Mouse (Mus musculus): Measurements from ENCODE around the gene Tmem254b. TPM values are rescaled to one million over a fixed set of nuclear protein-coding genes. Genes with fewer than 3 reads are reported as not detected.
"Not testable (repeated sequence)": the region's sequence is repeated elsewhere in the genome, so short reads cannot be mapped to it uniquely, and the experiment has no call there.

Gene Tmem254b
- polyA plus RNA-seq, 2 experiments, result 6.7 to 17.3 TPM

DNA sequence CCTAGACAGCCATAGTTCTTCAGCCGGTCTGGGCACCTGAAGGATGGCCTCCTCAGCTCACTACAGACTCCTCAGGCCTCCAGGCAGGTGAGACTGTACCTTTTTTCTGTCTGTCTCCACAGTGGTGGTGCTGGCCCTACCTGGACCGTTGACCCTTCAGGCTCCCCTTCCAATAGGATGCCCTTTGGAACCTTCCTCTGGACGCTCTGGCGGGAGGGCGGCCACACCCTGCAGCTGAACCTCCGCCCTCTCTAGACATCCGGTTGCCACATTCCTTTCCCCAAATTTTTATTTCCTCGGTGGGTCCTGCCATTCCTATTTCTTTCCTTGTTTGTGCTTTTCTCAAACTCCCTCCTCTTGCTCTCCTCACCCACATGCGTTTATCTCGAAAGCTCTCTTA, 25.2 kb downstream of the Tmem254b start:
- not testable (repeated sequence) for H3K36me3 ChIP-seq (replicated peaks; ENCODE audit: control insufficient read depth, insufficient read depth, low read depth); DNase-seq (ENCODE audit: low read depth in 3 of 3, low spot score in 3 of 3); H3K4me2 ChIP-seq (ENCODE audit: low read depth); H3K4me1 ChIP-seq (replicated peaks; ENCODE audit: control insufficient read depth in 2 of 2, insufficient read depth in 2 of 2, low read length in 1 of 2); H3K9me3 ChIP-seq (ENCODE audit: control insufficient read depth, low read length); H3K27ac ChIP-seq; H3K4me3 ChIP-seq (ENCODE audit: insufficient read depth in 1 of 2, low read depth in 2 of 2, low read length in 2 of 2); H3K9ac ChIP-seq (replicated peaks); ATAC-seq (ENCODE audit: insufficient read depth); H3K27me3 ChIP-seq (ENCODE audit: control insufficient read depth, insufficient read depth, low read length)
- WGBS (ENCODE audit: insufficient replicate concordance), result no CpG with 5 or more reads among the region's 10 CpGs

DNA sequence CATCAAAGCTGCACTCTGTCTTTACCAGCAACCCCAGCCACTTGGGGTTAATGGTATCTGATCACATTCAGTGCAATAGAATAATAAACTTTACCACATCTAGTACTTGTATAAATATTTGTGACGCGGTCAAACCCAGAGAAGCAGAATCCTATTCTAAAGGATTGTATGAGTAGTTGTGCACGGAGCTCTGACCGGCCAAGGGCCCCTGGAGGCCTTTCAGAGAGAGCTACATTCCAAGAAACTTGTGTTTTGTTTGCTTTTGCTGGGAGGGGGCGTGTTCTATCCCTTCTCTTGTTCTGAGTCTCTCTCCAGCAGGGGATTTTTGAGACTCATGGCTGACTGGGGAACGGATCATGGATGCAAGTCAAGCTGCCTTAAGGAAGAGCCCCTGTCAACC, 31.8 kb downstream of the Tmem254b start:
- not testable (repeated sequence) for H3K4me3 ChIP-seq (ENCODE audit: insufficient read depth in 1 of 2, low read depth in 2 of 2, low read length in 2 of 2); H3K27ac ChIP-seq; H3K4me2 ChIP-seq (ENCODE audit: low read depth); H3K9ac ChIP-seq (replicated peaks); ATAC-seq (ENCODE audit: insufficient read depth); H3K27me3 ChIP-seq (ENCODE audit: control insufficient read depth, insufficient read depth, low read length); H3K4me1 ChIP-seq (replicated peaks; ENCODE audit: control insufficient read depth in 2 of 2, insufficient read depth in 2 of 2, low read length in 1 of 2); H3K36me3 ChIP-seq (replicated peaks; ENCODE audit: control insufficient read depth, insufficient read depth, low read depth); DNase-seq (ENCODE audit: low read depth in 3 of 3, low spot score in 3 of 3); H3K9me3 ChIP-seq (ENCODE audit: control insufficient read depth, low read length)
- WGBS (ENCODE audit: insufficient replicate concordance), result no CpG with 5 or more reads among the region's 6 CpGs

DNA sequence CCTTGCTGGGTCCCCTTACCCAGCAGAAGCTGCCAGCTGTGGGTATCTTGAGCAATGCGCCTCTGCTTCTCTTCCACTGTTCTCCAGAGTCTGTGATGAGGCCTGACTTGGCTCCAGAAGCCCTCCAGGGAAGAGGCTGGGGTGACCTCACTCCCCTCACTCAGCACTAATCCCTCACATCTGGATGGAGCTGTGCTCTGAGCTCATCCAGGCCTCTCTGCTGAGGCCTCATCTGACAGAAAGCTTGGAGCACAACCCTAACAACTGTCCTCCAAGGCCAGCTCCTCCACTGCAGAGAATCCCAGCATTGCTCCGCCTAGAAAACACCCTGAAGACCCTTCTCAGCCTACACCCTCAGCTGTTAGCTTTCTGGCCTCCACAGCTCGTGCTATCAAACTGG, 32.9 kb downstream of the Tmem254b start:
- H3K36me3 ChIP-seq (replicated peaks; ENCODE audit: control insufficient read depth, insufficient read depth, low read depth); H3K9ac ChIP-seq (replicated peaks); H3K4me3 ChIP-seq (ENCODE audit: insufficient read depth in 1 of 2, low read depth in 2 of 2, low read length in 2 of 2); H3K27ac ChIP-seq; H3K4me2 ChIP-seq (ENCODE audit: low read depth); ATAC-seq (ENCODE audit: insufficient read depth); H3K27me3 ChIP-seq (ENCODE audit: control insufficient read depth, insufficient read depth, low read length); H3K4me1 ChIP-seq (replicated peaks; ENCODE audit: control insufficient read depth in 2 of 2, insufficient read depth in 2 of 2, low read length in 1 of 2); DNase-seq (ENCODE audit: low read depth in 3 of 3, low spot score in 3 of 3); H3K9me3 ChIP-seq (ENCODE audit: control insufficient read depth, low read length): not testable (repeated sequence)
- WGBS (ENCODE audit: insufficient replicate concordance), result no CpG with 5 or more reads among the region's 3 CpGs

DNA sequence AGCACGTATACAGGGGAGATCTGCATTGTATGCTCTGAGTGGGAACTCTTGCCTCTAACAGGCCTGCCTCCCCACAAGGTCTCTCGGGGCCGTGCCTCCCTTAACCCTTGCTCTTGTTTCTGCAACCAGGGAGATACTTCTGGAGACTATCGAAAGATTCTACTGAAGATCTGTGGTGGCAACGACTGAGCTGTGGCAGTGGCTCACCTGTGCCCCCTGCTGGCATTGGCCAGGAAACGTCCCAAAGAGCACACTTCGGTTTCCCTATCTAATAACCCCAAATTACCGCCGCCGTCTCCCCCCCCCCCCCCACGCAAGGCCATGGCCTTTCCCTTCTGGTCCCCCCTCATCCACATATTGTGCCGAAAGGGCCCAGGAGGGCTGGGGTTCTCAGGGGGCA, 41.6 kb downstream of the Tmem254b start:
- H3K4me1 ChIP-seq (replicated peaks; ENCODE audit: control insufficient read depth in 2 of 2, insufficient read depth in 2 of 2, low read length in 1 of 2); H3K9me3 ChIP-seq (ENCODE audit: control insufficient read depth, low read length); H3K4me2 ChIP-seq (ENCODE audit: low read depth); ATAC-seq (ENCODE audit: insufficient read depth); H3K27ac ChIP-seq; H3K27me3 ChIP-seq (ENCODE audit: control insufficient read depth, insufficient read depth, low read length); DNase-seq (ENCODE audit: low read depth in 3 of 3, low spot score in 3 of 3); H3K4me3 ChIP-seq (ENCODE audit: insufficient read depth in 1 of 2, low read depth in 2 of 2, low read length in 2 of 2); H3K36me3 ChIP-seq (replicated peaks; ENCODE audit: control insufficient read depth, insufficient read depth, low read depth); H3K9ac ChIP-seq (replicated peaks): not testable (repeated sequence)
- WGBS (ENCODE audit: insufficient replicate concordance), result no CpG with 5 or more reads among the region's 12 CpGs

DNA sequence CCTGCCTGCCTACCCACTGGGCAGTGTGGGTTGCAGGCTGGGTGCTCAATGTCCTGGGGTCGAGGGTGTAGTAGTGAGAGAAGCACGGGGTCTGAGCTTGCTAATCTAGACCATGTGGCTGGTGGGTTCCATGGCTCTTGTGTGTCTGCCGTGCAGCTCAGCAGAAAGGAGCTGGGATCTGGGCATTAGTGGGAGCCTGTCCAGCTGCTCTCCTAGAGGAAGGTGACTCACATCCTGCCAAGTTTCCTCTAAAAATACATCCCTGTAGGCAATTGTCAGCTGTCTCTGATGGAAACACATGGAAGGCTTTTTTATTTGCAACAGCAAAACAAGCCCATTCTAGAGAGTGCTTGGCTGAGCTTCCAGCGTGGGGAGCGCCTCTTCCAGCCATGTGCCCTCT, 44.4 kb downstream of the Tmem254b start:
- H3K9ac ChIP-seq (replicated peaks); DNase-seq (ENCODE audit: low read depth in 3 of 3, low spot score in 3 of 3); H3K36me3 ChIP-seq (replicated peaks; ENCODE audit: control insufficient read depth, insufficient read depth, low read depth); H3K4me3 ChIP-seq (ENCODE audit: insufficient read depth in 1 of 2, low read depth in 2 of 2, low read length in 2 of 2); H3K4me2 ChIP-seq (ENCODE audit: low read depth); ATAC-seq (ENCODE audit: insufficient read depth); H3K27ac ChIP-seq; H3K4me1 ChIP-seq (replicated peaks; ENCODE audit: control insufficient read depth in 2 of 2, insufficient read depth in 2 of 2, low read length in 1 of 2); H3K27me3 ChIP-seq (ENCODE audit: control insufficient read depth, insufficient read depth, low read length); H3K9me3 ChIP-seq (ENCODE audit: control insufficient read depth, low read length): not testable (repeated sequence)
- no CpG with 5 or more reads among the region's 5 CpGs for WGBS (ENCODE audit: insufficient replicate concordance)

DNA sequence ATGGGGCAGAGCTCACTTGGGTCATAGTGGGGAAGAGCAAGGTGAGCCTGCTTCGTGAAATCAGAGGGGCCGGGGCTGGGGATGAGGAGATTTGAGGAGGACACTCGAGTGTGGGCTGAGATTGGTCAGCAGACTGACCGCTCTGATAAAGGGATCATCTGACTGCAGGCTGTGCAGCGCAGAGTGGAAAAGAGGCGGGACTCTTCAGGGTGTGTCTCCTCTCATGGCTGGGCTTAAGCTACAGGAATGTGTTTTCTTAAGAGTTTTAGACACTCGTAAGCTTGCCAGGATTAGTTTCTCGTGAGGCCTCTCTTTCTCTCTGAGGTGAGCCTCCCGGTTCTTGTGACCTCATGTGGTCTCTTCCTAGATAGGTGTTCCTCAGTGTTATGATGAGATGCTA, 45.7 kb downstream of the Tmem254b start:
- not testable (repeated sequence) for H3K9me3 ChIP-seq (ENCODE audit: control insufficient read depth, low read length); H3K4me3 ChIP-seq (ENCODE audit: insufficient read depth in 1 of 2, low read depth in 2 of 2, low read length in 2 of 2); H3K4me2 ChIP-seq (ENCODE audit: low read depth); H3K4me1 ChIP-seq (replicated peaks; ENCODE audit: control insufficient read depth in 2 of 2, insufficient read depth in 2 of 2, low read length in 1 of 2); DNase-seq (ENCODE audit: low read depth in 3 of 3, low spot score in 3 of 3); ATAC-seq (ENCODE audit: insufficient read depth); H3K27me3 ChIP-seq (ENCODE audit: control insufficient read depth, insufficient read depth, low read length); H3K27ac ChIP-seq; H3K9ac ChIP-seq (replicated peaks); H3K36me3 ChIP-seq (replicated peaks; ENCODE audit: control insufficient read depth, insufficient read depth, low read depth)
- no CpG with 5 or more reads among the region's 9 CpGs for WGBS (ENCODE audit: insufficient replicate concordance)

DNA sequence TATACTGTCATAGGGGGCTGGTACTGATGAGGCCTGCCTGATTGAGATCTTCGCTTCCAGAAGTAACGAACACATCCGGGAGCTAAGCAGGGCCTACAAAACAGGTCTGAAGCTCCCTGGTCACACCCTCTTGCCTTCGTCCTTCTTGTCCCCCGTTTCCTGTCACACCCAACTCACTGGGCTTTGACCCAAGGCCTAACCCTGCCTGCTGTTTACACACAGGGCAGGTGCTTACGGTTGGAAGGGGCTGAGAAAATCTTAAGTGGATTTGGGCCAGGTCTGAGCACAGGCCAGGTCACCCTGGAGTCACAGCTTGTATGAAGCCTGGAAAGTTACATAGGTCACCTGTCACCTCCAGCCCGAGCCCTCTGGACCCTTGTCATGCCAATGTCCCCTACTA, 50.8 kb downstream of the Tmem254b start:
- H3K9me3 ChIP-seq (ENCODE audit: control insufficient read depth, low read length); DNase-seq (ENCODE audit: low read depth in 3 of 3, low spot score in 3 of 3); H3K36me3 ChIP-seq (replicated peaks; ENCODE audit: control insufficient read depth, insufficient read depth, low read depth); ATAC-seq (ENCODE audit: insufficient read depth); H3K4me3 ChIP-seq (ENCODE audit: insufficient read depth in 1 of 2, low read depth in 2 of 2, low read length in 2 of 2); H3K4me1 ChIP-seq (replicated peaks; ENCODE audit: control insufficient read depth in 2 of 2, insufficient read depth in 2 of 2, low read length in 1 of 2); H3K27me3 ChIP-seq (ENCODE audit: control insufficient read depth, insufficient read depth, low read length); H3K9ac ChIP-seq (replicated peaks); H3K4me2 ChIP-seq (ENCODE audit: low read depth); H3K27ac ChIP-seq: not testable (repeated sequence)
- no CpG with 5 or more reads among the region's 7 CpGs for WGBS (ENCODE audit: insufficient replicate concordance)
